Mouse (Mus musculus): ENCODE results near the gene Lrrc36.

The Lrrc36 gene

GRCm38 (mm10) chr8:105466700-105467291, 53.4 kb downstream of the Lrrc36 start:
- no peak for DNase-seq (ENCODE audit: low read depth, low spot score)

GRCm38 (mm10) chr8:105467396-105467985, 54.1 kb downstream of the Lrrc36 start:
- no peak for DNase-seq (ENCODE audit: low read depth, low spot score)

GRCm38 (mm10) chr8:105468002-105468720, 54.8 kb downstream of the Lrrc36 start:
- DNase-seq (ENCODE audit: low read depth, low spot score): no peak

- DNase-seq (ENCODE audit: low read depth, low spot score): peak; percentile 69
Observed at GRCm38 (mm10) chr8:105469041-105469695, 55.8 kb downstream of the Lrrc36 start.

- no peak for DNase-seq (ENCODE audit: low read depth, low spot score)
Observed at GRCm38 (mm10) chr8:105469816-105470215, 56.4 kb downstream of the Lrrc36 start.

GRCm38 (mm10) chr8:105470262-105470661, 56.9 kb downstream of the Lrrc36 start:
- no peak for DNase-seq (ENCODE audit: low read depth, low spot score)

- no peak for DNase-seq (ENCODE audit: low read depth, low spot score)
Observed at GRCm38 (mm10) chr8:105470681-105471313, 57.4 kb downstream of the Lrrc36 start.

GRCm38 (mm10) chr8:105471314-105472015, 58.1 kb downstream of the Lrrc36 start, which contains the start of gene Tppp3:
Gene Tppp3, minus strand, starts transcription at chr8:105471526.
- DNase-seq (ENCODE audit: low read depth, low spot score): peak; percentile 96

- DNase-seq (ENCODE audit: low read depth, low spot score): no peak
Observed at GRCm38 (mm10) chr8:105472414-105472932, 59.1 kb downstream of the Lrrc36 start.

GRCm38 (mm10) chr8:105472983-105473382, 59.6 kb downstream of the Lrrc36 start:
- no peak for DNase-seq (ENCODE audit: low read depth, low spot score)

GRCm38 (mm10) chr8:105473816-105474606, 60.6 kb downstream of the Lrrc36 start:
- DNase-seq (ENCODE audit: low read depth, low spot score): peak; percentile 77

GRCm38 (mm10) chr8:105474680-105475079, 61.3 kb downstream of the Lrrc36 start:
- DNase-seq (ENCODE audit: low read depth, low spot score): no peak

GRCm38 (mm10) chr8:105475254-105475653, 61.9 kb downstream of the Lrrc36 start:
- DNase-seq (ENCODE audit: low read depth, low spot score): no peak

- DNase-seq (ENCODE audit: low read depth, low spot score): no peak
Observed at GRCm38 (mm10) chr8:105475742-105476141, 62.4 kb downstream of the Lrrc36 start.

GRCm38 (mm10) chr8:105476161-105476560, 62.8 kb downstream of the Lrrc36 start:
- no peak for DNase-seq (ENCODE audit: low read depth, low spot score)

- peak; percentile 52 for DNase-seq (ENCODE audit: low read depth, low spot score)
Observed at GRCm38 (mm10) chr8:105476628-105477413, 63.5 kb downstream of the Lrrc36 start.

- DNase-seq (ENCODE audit: low read depth, low spot score): no peak
Observed at GRCm38 (mm10) chr8:105477792-105478191, 64.4 kb downstream of the Lrrc36 start.

GRCm38 (mm10) chr8:105481013-105481412, 67.6 kb downstream of the Lrrc36 start:
- no peak for DNase-seq (ENCODE audit: low read depth, low spot score)

- peak; percentile 73 for DNase-seq (ENCODE audit: low read depth, low spot score)
Observed at GRCm38 (mm10) chr8:105481453-105481852, 68.1 kb downstream of the Lrrc36 start.

All from mesoderm, embryonic 11.5 days (tissue).